Mouse (Mus musculus): ENCODE measurements around the gene Pmpca. TPM values are rescaled to one million over a fixed set of nuclear protein-coding genes. Genes with fewer than 3 reads are reported as not detected.

Gene Pmpca
- polyA plus RNA-seq, 1 experiment, result 28.1 TPM

GRCm38 (mm10) chr2:26354401-26354800 is 34.7 kb upstream of the Pmpca start:
- TF ChIP-seq POLR2A (IDR thresholded peaks at IDR 0.05; ENCODE audit: borderline replicate concordance, extremely low read depth, low read depth, low read length) (no peak), CTCF (IDR thresholded peaks at IDR 0.05; ENCODE audit: insufficient read depth, low read length) (no peak)
- H3K4me1 ChIP-seq (ENCODE audit: control insufficient read depth, insufficient read depth, low read length), result peaks cover 10% of the 10 kb centered on the region
- 74% methylated on average over 4 of the region's 4 CpGs for WGBS
- DNase-seq, result no peak
- no peak overlapping the region for H3K4me3 ChIP-seq (replicated peaks; ENCODE audit: extremely low read depth, low read depth, low read length)

GRCm38 (mm10) chr2:26356231-26356630 is 32.9 kb upstream of the Pmpca start:
- H3K4me1 ChIP-seq (ENCODE audit: control insufficient read depth, insufficient read depth, low read length), result peaks cover 3% of the 10 kb centered on the region; the same call in 1 of the 2 replicates
- TF ChIP-seq POLR2A (IDR thresholded peaks at IDR 0.05; ENCODE audit: borderline replicate concordance, extremely low read depth, low read depth, low read length), result no peak
- TF ChIP-seq CTCF (IDR thresholded peaks at IDR 0.05; ENCODE audit: insufficient read depth, low read length), result no peak
- H3K4me3 ChIP-seq (replicated peaks; ENCODE audit: extremely low read depth, low read depth, low read length), result no peak overlapping the region
- 83% methylated on average over 4 of the region's 4 CpGs for WGBS
- no peak for DNase-seq

GRCm38 (mm10) chr2:26356678-26357077 is 32.5 kb upstream of the Pmpca start:
- WGBS, result 56% methylated on average over 7 of the region's 7 CpGs
- TF ChIP-seq CTCF (IDR thresholded peaks at IDR 0.05; ENCODE audit: insufficient read depth, low read length) (no peak), POLR2A (IDR thresholded peaks at IDR 0.05; ENCODE audit: borderline replicate concordance, extremely low read depth, low read depth, low read length) (peak; percentile 72; the same call in 1 of the 2 replicates)
- Histone ChIP-seq H3K4me1 (ENCODE audit: control insufficient read depth, insufficient read depth, low read length) (peaks cover 3% of the 10 kb centered on the region; the same call in 1 of the 2 replicates), H3K4me3 (replicated peaks; ENCODE audit: extremely low read depth, low read depth, low read length) (peak overlapping the region; percentile 37)
- DNase-seq, result no peak

GRCm38 (mm10) chr2:26357484-26357883 is 31.7 kb upstream of the Pmpca start:
- no peak for DNase-seq
- peaks cover 1% of the 10 kb centered on the region; the same call in 1 of the 2 replicates for H3K4me1 ChIP-seq (ENCODE audit: control insufficient read depth, insufficient read depth, low read length)
- no peak overlapping the region for H3K4me3 ChIP-seq (replicated peaks; ENCODE audit: extremely low read depth, low read depth, low read length)
- WGBS, result 64% methylated on average over 15 of the region's 15 CpGs
- TF ChIP-seq POLR2A (IDR thresholded peaks at IDR 0.05; ENCODE audit: borderline replicate concordance, extremely low read depth, low read depth, low read length), result no peak
- no peak for TF ChIP-seq CTCF (IDR thresholded peaks at IDR 0.05; ENCODE audit: insufficient read depth, low read length)

GRCm38 (mm10) chr2:26358667-26359320 is 30.3 kb upstream of the Pmpca start:
- 77% methylated on average over 13 of the region's 13 CpGs for WGBS
- H3K4me1 ChIP-seq (ENCODE audit: control insufficient read depth, insufficient read depth, low read length), result no peaks in the 10 kb centered on the region
- TF ChIP-seq CTCF (IDR thresholded peaks at IDR 0.05; ENCODE audit: insufficient read depth, low read length), result no peak
- no peak for TF ChIP-seq POLR2A (IDR thresholded peaks at IDR 0.05; ENCODE audit: borderline replicate concordance, extremely low read depth, low read depth, low read length)
- no peak for DNase-seq
- H3K4me3 ChIP-seq (replicated peaks; ENCODE audit: extremely low read depth, low read depth, low read length), result no peak overlapping the region

- Histone ChIP-seq H3K4me1 (ENCODE audit: control insufficient read depth, insufficient read depth, low read length) (no peaks in the 10 kb centered on the region), H3K4me3 (replicated peaks; ENCODE audit: extremely low read depth, low read depth, low read length) (no peak overlapping the region)
- no peak for DNase-seq
- 52% methylated on average over 6 of the region's 6 CpGs for WGBS
- TF ChIP-seq POLR2A (IDR thresholded peaks at IDR 0.05; ENCODE audit: borderline replicate concordance, extremely low read depth, low read depth, low read length), result no peak
- no peak for TF ChIP-seq CTCF (IDR thresholded peaks at IDR 0.05; ENCODE audit: insufficient read depth, low read length)
Observed at GRCm38 (mm10) chr2:26359983-26360382, 29.2 kb upstream of the Pmpca start.

- TF ChIP-seq CTCF (IDR thresholded peaks at IDR 0.05; ENCODE audit: insufficient read depth, low read length) (no peak), POLR2A (IDR thresholded peaks at IDR 0.05; ENCODE audit: borderline replicate concordance, extremely low read depth, low read depth, low read length) (no peak)
- no peak within 1 kb of the TSS for H3K4me3 ChIP-seq (replicated peaks; ENCODE audit: extremely low read depth, low read depth, low read length)
- WGBS, result 41% methylated on average over 3 of the region's 3 CpGs
- no peaks in the 10 kb centered on the region for H3K4me1 ChIP-seq (ENCODE audit: control insufficient read depth, insufficient read depth, low read length)
- DNase-seq, result no peak
Observed at GRCm38 (mm10) chr2:26360772-26361171, 28.4 kb upstream of the Pmpca start, which contains the start of gene Card9. Gene Card9 (minus strand): TSS chr2:26360918.

GRCm38 (mm10) chr2:26362991-26363390 is 26.1 kb upstream of the Pmpca start:
- no peak for DNase-seq
- 88% methylated on average over 5 of the region's 5 CpGs for WGBS

GRCm38 (mm10) chr2:26363481-26363880 is 25.7 kb upstream of the Pmpca start:
- WGBS, result 54% methylated on average over 5 of the region's 5 CpGs
- no peaks in the 10 kb centered on the region for H3K4me1 ChIP-seq (ENCODE audit: control insufficient read depth, insufficient read depth, low read length)
- TF ChIP-seq POLR2A (IDR thresholded peaks at IDR 0.05; ENCODE audit: borderline replicate concordance, extremely low read depth, low read depth, low read length), result no peak
- no peak for TF ChIP-seq CTCF (IDR thresholded peaks at IDR 0.05; ENCODE audit: insufficient read depth, low read length)
- DNase-seq, result no peak
- H3K4me3 ChIP-seq (replicated peaks; ENCODE audit: extremely low read depth, low read depth, low read length), result no peak overlapping the region

More at GRCm38 (mm10) chr2:26362991-26363390, 26.1 kb upstream of the Pmpca start:
- no peak for TF ChIP-seq POLR2A (IDR thresholded peaks at IDR 0.05; ENCODE audit: borderline replicate concordance, extremely low read depth, low read depth, low read length)
- H3K4me3 ChIP-seq (replicated peaks; ENCODE audit: extremely low read depth, low read depth, low read length), result no peak overlapping the region
- no peaks in the 10 kb centered on the region for H3K4me1 ChIP-seq (ENCODE audit: control insufficient read depth, insufficient read depth, low read length)

All from lung, adult 2 months (tissue).